16 mouse cellular contexts compared by ENCODE assay signal in genomic region chr14:51893094-51893794, GRCm38 (mm10). TPM values are rescaled to one million over a fixed set of nuclear protein-coding genes. Genes with fewer than 3 reads are reported as not detected.
DNase-seq lines count a peak whose midpoint lies in the region; ATAC-seq and TF ChIP-seq lines count a peak whose summit lies in the region.
"Had no signal": no experiment of that assay in that cellular context is flagged by ENCODE, and none has a peak within 500 bp of the region (broad histone marks: within the 10 kb centered on the region; RNA-seq: fewer than 3 reads in every experiment).

No protein-coding gene starts in this region.

- peak; percentile 52; the same call in 1 of the 2 replicates for ATAC-seq in heart, embryonic 12.5 days (ENCODE audit: insufficient number of reproducible peaks, low FRiP score)
- ATAC-seq in lung, embryonic 16.5 days (ENCODE audit: low read depth) = peak; percentile 93

- H3K27me3 ChIP-seq in heart, embryonic 12.5 days (replicated peaks) = no peaks in the 10 kb centered on the region
- no peaks in the 10 kb centered on the region for H3K27me3 ChIP-seq in CH12.LX (replicated peaks)
- no peaks in the 10 kb centered on the region for H3K27me3 ChIP-seq in lung, embryonic 16.5 days (ENCODE audit: control insufficient read depth, insufficient read depth, low read depth, low read length)

- H3K27ac ChIP-seq in heart, embryonic 12.5 days (ENCODE audit: poor library complexity, severe bottlenecking) = no peak overlapping the region
- H3K27ac ChIP-seq in CH12.LX (ENCODE audit: insufficient read depth, low read depth) = no peak overlapping the region
- H3K27ac ChIP-seq in lung, embryonic 16.5 days (ENCODE audit: low read length) = peak overlapping the region; percentile 23; the same call in 1 of the 2 replicates
- H3K27ac ChIP-seq: forebrain, embryonic 10.5 days; layer of hippocampus, adult 2 months had no signal

- 19% methylated on average over 10 of the region's 10 CpGs for WGBS in heart, embryonic 12.5 days
- 24% methylated on average over 10 of the region's 10 CpGs for WGBS in lung, embryonic 16.5 days

- H3K79me2 ChIP-seq in CH12.LX (replicated peaks; ENCODE audit: control insufficient read depth, extremely low read depth, insufficient read depth, poor library complexity, severe bottlenecking) = no peaks in the 10 kb centered on the region

- TF ChIP-seq POLR2A in CH12.LX (IDR thresholded peaks at IDR 0.05; ENCODE audit: low read depth, low read length) = no peak

- TF ChIP-seq RAD21 in CH12.LX (IDR thresholded peaks at IDR 0.05; ENCODE audit: low read depth, low read length) = no peak

- no peak overlapping the region for H3K4me2 ChIP-seq in heart, embryonic 12.5 days
- H3K4me2 ChIP-seq in CH12.LX (ENCODE audit: insufficient read depth, low read depth, poor library complexity, severe bottlenecking) = no peak overlapping the region
- H3K4me2 ChIP-seq in lung, embryonic 16.5 days (ENCODE audit: low read depth, low read length) = no peak overlapping the region

- H3K9ac ChIP-seq in heart, embryonic 12.5 days = no peak overlapping the region
- H3K9ac ChIP-seq in CH12.LX (ENCODE audit: insufficient read depth, low read depth) = no peak overlapping the region
- no peak overlapping the region for H3K9ac ChIP-seq in lung, embryonic 16.5 days (ENCODE audit: low read length)

- no peak for DNase-seq in heart, postnatal 36 days
- no peak for DNase-seq in CH12.LX (ENCODE audit: extremely low read depth)
- peak; percentile 87 for DNase-seq in fat pad, adult 2 months (ENCODE audit: extremely low read depth, low read depth, low spot score)
- no peak for DNase-seq in right cerebral cortex, postnatal 36 days (ENCODE audit: low spot score in 2 of 2)
- no peak for DNase-seq in layer of hippocampus, postnatal 25 days (ENCODE audit: extremely low spot score in 1 of 2, low spot score in 1 of 2)
- DNase-seq in embryo, embryonic 11 days = no peak
- DNase-seq: B cell, adult 2 months; cerebellum, postnatal 14 days; thymus, postnatal 4 days had no signal

- no peak for TF ChIP-seq CTCF in CH12.LX (conservative IDR thresholded peaks at IDR 0.05 in 1 of 2, IDR thresholded peaks at IDR 0.05 in 1 of 2; ENCODE audit: low read depth in 2 of 2, low read length in 2 of 2)

- H3K4me3 ChIP-seq in heart, embryonic 12.5 days = no peak overlapping the region
- H3K4me3 ChIP-seq in CH12.LX (replicated peaks in 1 of 3; ENCODE audit: low read depth in 2 of 3, low read length in 2 of 3, poor library complexity in 1 of 3) = no peak overlapping the region
- no peak overlapping the region for H3K4me3 ChIP-seq in lung, embryonic 16.5 days (ENCODE audit: low read length)
- H3K4me3 ChIP-seq: forebrain, embryonic 10.5 days; layer of hippocampus, adult 2 months had no signal

- dilution Hi-C loops in CH12.LX (cut with MboI; ENCODE audit: extremely low pct_ligation_motif_present, extremely low pct_unique_long_range_greater_than_20kb, low sequenced_read_pairs) = no loop called here

- in situ Hi-C loops in CH12.LX (cut with MboI; ENCODE audit: low pct_ligation_motif_present, low pct_unique_long_range_greater_than_20kb, low sequenced_read_pairs) = no loop called here

- TF ChIP-seq EP300 in CH12.LX (IDR thresholded peaks at IDR 0.05; ENCODE audit: low read length) = no peak

- H3K36me3 ChIP-seq in heart, embryonic 12.5 days = peaks cover 40% of the 10 kb centered on the region
- peaks cover 41 to 79% of the 10 kb centered on the region in 2 experiments for H3K36me3 ChIP-seq in CH12.LX (replicated peaks in 1 of 2; ENCODE audit: control insufficient read depth in 1 of 2, insufficient read depth in 1 of 2, low read length in 1 of 2)
- peaks cover 28% of the 10 kb centered on the region for H3K36me3 ChIP-seq in lung, embryonic 16.5 days (ENCODE audit: control insufficient read depth, insufficient read depth, low read length)

- no peaks in the 10 kb centered on the region for H3K9me3 ChIP-seq in heart, embryonic 12.5 days (replicated peaks)
- no peaks in the 10 kb centered on the region for H3K9me3 ChIP-seq in CH12.LX (replicated peaks; ENCODE audit: low read length)
- H3K9me3 ChIP-seq in lung, embryonic 16.5 days (ENCODE audit: control insufficient read depth, low read length) = no peaks in the 10 kb centered on the region
- H3K9me3 ChIP-seq: forebrain, embryonic 10.5 days had no signal

- H3K4me1 ChIP-seq in heart, embryonic 12.5 days (replicated peaks) = peaks cover 15% of the 10 kb centered on the region
- peaks cover 0 to 5% of the 10 kb centered on the region in 2 experiments; a peak in 1 of 4 replicates for H3K4me1 ChIP-seq in CH12.LX (ENCODE audit: control insufficient read depth in 1 of 2, insufficient read depth in 2 of 2)
- peaks cover 5% of the 10 kb centered on the region; the same call in 1 of the 2 replicates for H3K4me1 ChIP-seq in lung, embryonic 16.5 days (replicated peaks; ENCODE audit: control insufficient read depth, insufficient read depth, low read length)

- intact Hi-C loops in heart, postnatal 36 days (cut with DNase I) = no loop called here

TF ChIP-seq in CH12.LX, 34 proteins besides CTCF, POLR2A, EP300 and RAD21:
- peak; percentile 44; the same call in 1 of the 2 replicates for TF ChIP-seq ZNF384 (IDR thresholded peaks at IDR 0.05; ENCODE audit: low read depth, low read length)
- no peak for TF ChIP-seq MEF2A (IDR thresholded peaks at IDR 0.05; ENCODE audit: borderline replicate concordance, low read depth, low read length)

RNA-seq across cellular contexts. Expression of gene Slc39a2, which starts 0.6 kb away (rescaled TPM):
- 0.20 and 0.44 TPM in 2 replicates for polyA plus RNA-seq in heart, embryonic 12.5 days (2016; fragmentation: Nextera tagmentation; extraction: Ambion mirVana)
- total RNA-seq in heart, postnatal 36 days (2021) = under 1 TPM; 0.11 to 0.22 TPM
- 0.42 TPM in 2 replicates for total RNA-seq in CH12.LX (2012; rRNA removed)
- 0.11 and 0.20 TPM in 2 replicates for total RNA-seq in CH12.LX (2014; rRNA removed)
- polyA plus RNA-seq in CH12.LX (2012; ENCODE audit: insufficient read length, low read depth) = 0.44 and 0.49 TPM in 2 replicates
- polyA plus RNA-seq in lung, embryonic 16.5 days (2015; fragmentation: Nextera tagmentation; extraction: Ambion mirVana) = 0.25 and 0.43 TPM in 2 replicates
- 1 to 10 TPM; 4.8 to 6.6 TPM for total RNA-seq in layer of hippocampus, postnatal 25 days (2021)
- total RNA-seq: hematopoietic stem cell, adult 5-6 weeks had no signal

RNA-seq across cellular contexts. Expression of gene Mettl17, which starts 8.6 kb away (rescaled TPM):
- polyA plus RNA-seq in heart, embryonic 12.5 days (2016; fragmentation: Nextera tagmentation; extraction: Ambion mirVana) = 39.7 and 40.4 TPM in 2 replicates
- total RNA-seq in heart, postnatal 36 days (2021) = 10 to 100 TPM; 19.3 to 24.4 TPM
- total RNA-seq in CH12.LX (2012; rRNA removed) (19.5 and 21.7 TPM in 2 replicates), CH12.LX (2014; rRNA removed) (26.2 and 32.3 TPM in 2 replicates)
- 29.9 and 32.0 TPM in 2 replicates for polyA plus RNA-seq in CH12.LX (2012; ENCODE audit: insufficient read length, low read depth)
- polyA plus RNA-seq in lung, embryonic 16.5 days (2015; fragmentation: Nextera tagmentation; extraction: Ambion mirVana) = 33.5 and 40.4 TPM in 2 replicates
- total RNA-seq in layer of hippocampus, postnatal 25 days (2021) = 10 to 100 TPM; 25.2 to 38.9 TPM

RNA-seq across cellular contexts. Expression of gene Ndrg2, which starts 20.7 kb away (rescaled TPM):
- polyA plus RNA-seq in heart, embryonic 12.5 days (2016; fragmentation: Nextera tagmentation; extraction: Ambion mirVana) = 224 and 228 TPM in 2 replicates
- 1,000 to 10,000 TPM; 1,444 to 1,487 TPM for total RNA-seq in heart, postnatal 36 days (2021)
- total RNA-seq in CH12.LX (2012; rRNA removed) (0.59 and 1.1 TPM in 2 replicates), CH12.LX (2014; rRNA removed) (0.43 and 0.50 TPM in 2 replicates)
- 0.74 and 1.0 TPM in 2 replicates for polyA plus RNA-seq in CH12.LX (2012; ENCODE audit: insufficient read length, low read depth)
- polyA plus RNA-seq in lung, embryonic 16.5 days (2015; fragmentation: Nextera tagmentation; extraction: Ambion mirVana) = 93.3 and 109 TPM in 2 replicates
- total RNA-seq in layer of hippocampus, postnatal 25 days (2021) = 100 to 1,000 TPM; 823 to 845 TPM

RNA-seq across cellular contexts. Expression of gene Tppp2, which starts 25.0 kb away (rescaled TPM):
- not detected in 2 replicates for polyA plus RNA-seq in heart, embryonic 12.5 days (2016; fragmentation: Nextera tagmentation; extraction: Ambion mirVana)
- not detected for total RNA-seq in heart, postnatal 36 days (2021)
- total RNA-seq in CH12.LX (2012; rRNA removed) (not detected in 2 replicates), CH12.LX (2014; rRNA removed) (not detected in 2 replicates)
- polyA plus RNA-seq in CH12.LX (2012; ENCODE audit: insufficient read length, low read depth) = not detected in 2 replicates
- not detected in 2 replicates for polyA plus RNA-seq in lung, embryonic 16.5 days (2015; fragmentation: Nextera tagmentation; extraction: Ambion mirVana)
- total RNA-seq in layer of hippocampus, postnatal 25 days (2021) = not detected
- total RNA-seq: hematopoietic stem cell, adult 5-6 weeks; layer of hippocampus, adult 2 months had no signal
- polyA plus RNA-seq: forebrain, embryonic 10.5 days; limb, embryonic 14.5 days had no signal

RNA-seq across cellular contexts. Expression of gene Rnase13, which starts 29.3 kb away (rescaled TPM):
- polyA plus RNA-seq in heart, embryonic 12.5 days (2016; fragmentation: Nextera tagmentation; extraction: Ambion mirVana) = not detected in 2 replicates
- not detected for total RNA-seq in heart, postnatal 36 days (2021)
- not detected in 2 replicates for total RNA-seq in CH12.LX (2012; rRNA removed)
- not detected in 2 replicates for total RNA-seq in CH12.LX (2014; rRNA removed)
- polyA plus RNA-seq in CH12.LX (2012; ENCODE audit: insufficient read length, low read depth) = not detected in 2 replicates
- not detected in 2 replicates for polyA plus RNA-seq in lung, embryonic 16.5 days (2015; fragmentation: Nextera tagmentation; extraction: Ambion mirVana)
- not detected for total RNA-seq in layer of hippocampus, postnatal 25 days (2021)
- total RNA-seq: gastrocnemius, adult 8-10 months; hematopoietic stem cell, adult 5-6 weeks; layer of hippocampus, adult 2 months had no signal
- polyA plus RNA-seq: forebrain, embryonic 10.5 days; limb, embryonic 14.5 days had no signal

Comparison
In these comparisons a context has a peak if more than half of its experiments do, and no peak if none do; other contexts are left out.
1. RNA of gene Slc39a2, which starts 0.6 kb away (total RNA-seq): 4.8 to 6.6 TPM in layer of hippocampus, postnatal 25 days; 0.11 to 0.42 TPM in CH12.LX and 0.11 to 0.22 TPM in heart, postnatal 36 days; every median in the first group is over 4 times any median in the second.
2. RNA of gene Ndrg2, which starts 20.7 kb away (total RNA-seq): 1,444 to 1,487 TPM in heart, postnatal 36 days and 823 to 845 TPM in layer of hippocampus, postnatal 25 days; 0.43 to 1.1 TPM in CH12.LX; every median in the first group is over 100 times any median in the second.